Mouse (Mus musculus) thymus, adult 2 months (tissue): ENCODE results near the gene Stx1b. TPM values are rescaled to one million over a fixed set of nuclear protein-coding genes. Genes with fewer than 3 reads are reported as not detected.

Source experiments
- DNase-seq: peaks from one replicate; pipeline ENCODE4 v3.0.0; 2021
- H3K27ac ChIP-seq: fragments of 200-500 bp; 2 replicates; pipeline ENCODE4 v1.5.1; 2012; ENCODE audit warnings: low read length, control low read depth; ENCODE audit not compliant: control insufficient read depth, insufficient read depth
- H3K27me3 ChIP-seq: fragments of 200-500 bp; 2 replicates; pipeline ENCODE4 v1.6.1; 2012; ENCODE audit warnings: mild to moderate bottlenecking, low read length, moderate library complexity, mixed read lengths; ENCODE audit not compliant: control insufficient read depth, insufficient read depth
- H3K36me3 ChIP-seq: fragments of 200-500 bp; 2 replicates; pipeline ENCODE4 v1.6.1; 2012; ENCODE audit warnings: mild to moderate bottlenecking, low read length, moderate library complexity; ENCODE audit not compliant: control insufficient read depth, insufficient read depth
- H3K4me1 ChIP-seq: fragments of 200-500 bp; replicated peaks from 2 replicates; pipeline ENCODE4 v1.6.1; 2012; ENCODE audit warnings: low read length; ENCODE audit not compliant: control insufficient read depth, insufficient read depth
- H3K4me3 ChIP-seq: fragments of 200-500 bp; 2 replicates; pipeline ENCODE4 v1.5.1; 2012; ENCODE audit warnings: mild to moderate bottlenecking, low read length, control low read depth, moderate library complexity; ENCODE audit not compliant: control insufficient read depth, insufficient read depth
- CTCF ChIP-seq: fragments of 200-500 bp; IDR thresholded peaks from 2 replicates; pipeline ENCODE4 v1.5.1; 2012; ENCODE audit warnings: mild to moderate bottlenecking, control low read depth, low read length, moderate library complexity, borderline replicate concordance; ENCODE audit not compliant: control insufficient read depth, poor library complexity, insufficient read depth; ENCODE audit errors: extremely low read depth
- POLR2A ChIP-seq: fragments of 200-500 bp; IDR thresholded peaks from 2 replicates; pipeline ENCODE4 v1.6.1; 2012; ENCODE audit warnings: mild to moderate bottlenecking, low read length, control low read depth, moderate library complexity; ENCODE audit not compliant: control insufficient read depth, poor library complexity, insufficient read depth; ENCODE audit errors: extremely low read depth
- WGBS: fragments of 180-500 bp; shearing (Covaris S2); methylation state at CpG from one replicate; pipeline ENCODE4 v1.1.7; 2018; 5-methylcytosine and 5-hydroxymethylcytosine counted together
- polyA plus RNA-seq: library from polyadenylated mRNA; depleted of rRNA; stranded (reverse); fragments of >200 nt; gene quantifications from 2 replicates; pipeline ENCODE4 v1.2.3, GENCODE M21; 2012

Gene Stx1b
- polyA plus RNA-seq, 1 experiment, result 4.2 TPM

- DNase-seq, result no peak
- Histone ChIP-seq H3K36me3 (peaks cover 44% of the 10 kb centered on the region), H3K4me1 (no peaks in the 10 kb centered on the region), H3K27me3 (no peaks in the 10 kb centered on the region), H3K27ac (no peak overlapping the region), H3K4me3 (no peak overlapping the region)
- TF ChIP-seq POLR2A (no peak), CTCF (no peak)
- 52% methylated on average over 1 of the region's 1 CpGs for WGBS
These were observed 24.6 kb downstream of the Stx1b start for GRCm38 (mm10) chr7:127799738-127800137.

GRCm38 (mm10) chr7:127799211-127799610, 25.1 kb downstream of the Stx1b start:
- DNase-seq, result no peak
- TF ChIP-seq CTCF, result no peak
- TF ChIP-seq POLR2A, result no peak
- H3K4me1 ChIP-seq, result no peaks in the 10 kb centered on the region
- no peak overlapping the region for H3K4me3 ChIP-seq
- 89% methylated on average over 13 of the region's 13 CpGs for WGBS
- H3K36me3 ChIP-seq, result peaks cover 47% of the 10 kb centered on the region
- H3K27ac ChIP-seq, result no peak overlapping the region
- no peaks in the 10 kb centered on the region for H3K27me3 ChIP-seq

GRCm38 (mm10) chr7:127798591-127798990, 25.8 kb downstream of the Stx1b start:
- H3K27me3 ChIP-seq, result no peaks in the 10 kb centered on the region
- H3K4me1 ChIP-seq, result no peaks in the 10 kb centered on the region
- no peak for DNase-seq
- no peak overlapping the region for H3K4me3 ChIP-seq
- TF ChIP-seq POLR2A (no peak), CTCF (no peak)
- H3K27ac ChIP-seq, result no peak overlapping the region
- peaks cover 47% of the 10 kb centered on the region for H3K36me3 ChIP-seq
- 89% methylated on average over 4 of the region's 4 CpGs for WGBS

GRCm38 (mm10) chr7:127797076-127797845, 27.1 kb downstream of the Stx1b start:
- 98% methylated on average over 23 of the region's 23 CpGs for WGBS
- no peak for TF ChIP-seq POLR2A
- no peak for TF ChIP-seq CTCF
- no peak for DNase-seq
- no peaks in the 10 kb centered on the region for H3K27me3 ChIP-seq
- H3K4me3 ChIP-seq, result no peak overlapping the region
- no peak overlapping the region for H3K27ac ChIP-seq
- H3K4me1 ChIP-seq, result no peaks in the 10 kb centered on the region
- H3K36me3 ChIP-seq, result peaks cover 55% of the 10 kb centered on the region

GRCm38 (mm10) chr7:127785308-127785707, 39.0 kb downstream of the Stx1b start, which contains the start of gene Gm49388:
Gm49388 (plus strand) TSS chr7:127785608.
- Histone ChIP-seq H3K36me3 (peaks cover 93% of the 10 kb centered on the region), H3K4me1 (no peaks in the 10 kb centered on the region), H3K4me3 (no peak within 1 kb of the TSS), H3K27me3 (no peaks in the 10 kb centered on the region), H3K27ac (no peak within 1 kb of the TSS)
- 100% methylated on average over 7 of the region's 7 CpGs for WGBS
- no peak for DNase-seq
- TF ChIP-seq CTCF, result no peak

GRCm38 (mm10) chr7:127778350-127778749, 46.0 kb downstream of the Stx1b start:
- TF ChIP-seq CTCF, result no peak
- TF ChIP-seq POLR2A, result no peak
- Histone ChIP-seq H3K27ac (no peak overlapping the region), H3K36me3 (peaks cover 29% of the 10 kb centered on the region), H3K4me3 (no peak overlapping the region), H3K27me3 (no peaks in the 10 kb centered on the region), H3K4me1 (peaks cover 5% of the 10 kb centered on the region)
- WGBS, result 83% methylated on average over 4 of the region's 4 CpGs
- no peak for DNase-seq

- Histone ChIP-seq H3K27ac (no peak overlapping the region), H3K4me3 (peak overlapping the region; percentile 70), H3K36me3 (peaks cover 27% of the 10 kb centered on the region), H3K4me1 (peaks cover 5% of the 10 kb centered on the region), H3K27me3 (no peaks in the 10 kb centered on the region)
- DNase-seq, result peak; percentile 54
- WGBS, result 3% methylated on average over 66 of the region's 66 CpGs
- TF ChIP-seq POLR2A (no peak), CTCF (no peak)
These were observed 46.7 kb downstream of the Stx1b start for GRCm38 (mm10) chr7:127777474-127778266.
